Mouse (Mus musculus) embryonic facial prominence, embryonic 12.5 days (tissue): ENCODE measurements around the gene Slc17a6. TPM values are rescaled to one million over a fixed set of nuclear protein-coding genes. Genes with fewer than 3 reads are reported as not detected.

Experiments used
- ATAC-seq: fragments of 200-750 bp; cut with Nextera tagmentation; 2 replicates; pipeline ENCODE4 v1.8.0; 2017; ENCODE audit not compliant: insufficient number of reproducible peaks, insufficient read depth, low FRiP score, low TSS enrichment
- H3K27ac ChIP-seq: fragments of 300-500 bp; sonication (generic); 2 replicates; pipeline ENCODE4 v1.5.1; 2016; ENCODE audit warnings: mild to moderate bottlenecking
- H3K27me3 ChIP-seq: fragments of 300-500 bp; sonication (generic); 2 replicates; pipeline ENCODE4 v1.6.1; 2016; ENCODE audit warnings: mild to moderate bottlenecking, moderate library complexity
- H3K36me3 ChIP-seq: fragments of 300-500 bp; sonication (generic); 2 replicates; pipeline ENCODE4 v1.6.1; 2016; ENCODE audit warnings: mild to moderate bottlenecking
- H3K4me1 ChIP-seq: fragments of 300-500 bp; sonication (generic); 2 replicates; pipeline ENCODE4 v1.6.1; 2016
- H3K4me2 ChIP-seq: fragments of 300-500 bp; sonication (generic); replicated peaks from 2 replicates; pipeline ENCODE4 v1.6.1; 2016; ENCODE audit warnings: mild to moderate bottlenecking, moderate library complexity
- H3K4me3 ChIP-seq: fragments of 300-500 bp; sonication (generic); 2 replicates; pipeline ENCODE4 v1.5.1; 2016; ENCODE audit warnings: mild to moderate bottlenecking
- H3K9ac ChIP-seq: fragments of 300-500 bp; sonication (generic); 2 replicates; pipeline ENCODE4 v1.6.1; 2016; ENCODE audit warnings: mild to moderate bottlenecking, moderate library complexity
- H3K9me3 ChIP-seq: fragments of 300-500 bp; sonication (generic); 2 replicates; pipeline ENCODE4 v1.6.1; 2016; ENCODE audit warnings: mild to moderate bottlenecking, moderate library complexity
- WGBS: fragments of 180-500 bp; shearing (Covaris S2); methylation state at CpG from one replicate; pipeline ENCODE4 v1.1.7; 2016; 5-methylcytosine and 5-hydroxymethylcytosine counted together
- polyA plus RNA-seq: library from polyadenylated mRNA; unstranded; fragments of >200 nt; fragmentation: Nextera tagmentation; extraction: Ambion mirVana; gene quantifications from 2 replicates; pipeline ENCODE4 v1.2.1, GENCODE M21; 2016

Slc17a6 gene
- polyA plus RNA-seq, 1 experiment from 2014 or later, result 4.6 TPM

GRCm38 (mm10) chr7:51626451-51627000 is 4.7 kb downstream of the Slc17a6 start:
- whole genome bisulfite sequencing, result 2% methylated on average over 16 of the region's 16 CpGs
- Histone ChIP-seq H3K4me3 (no peak overlapping the region), H3K9ac (no peak overlapping the region), H3K9me3 (no peaks in the 10 kb centered on the region), H3K36me3 (no peaks in the 10 kb centered on the region), H3K4me1 (no peaks in the 10 kb centered on the region), H3K27ac (no peak overlapping the region), H3K27me3 (peaks cover 66% of the 10 kb centered on the region), H3K4me2 (no peak overlapping the region)
- ATAC-seq, result no peak

GRCm38 (mm10) chr7:51627001-51627631 is 5.3 kb downstream of the Slc17a6 start:
- Histone ChIP-seq H3K9me3 (no peaks in the 10 kb centered on the region), H3K27me3 (peaks cover 62% of the 10 kb centered on the region), H3K36me3 (no peaks in the 10 kb centered on the region), H3K4me3 (no peak overlapping the region), H3K4me1 (no peaks in the 10 kb centered on the region), H3K27ac (no peak overlapping the region), H3K9ac (no peak overlapping the region), H3K4me2 (no peak overlapping the region)
- ATAC-seq, result peak; percentile 83
- under 1% methylated on average over 26 of the region's 26 CpGs for WGBS

GRCm38 (mm10) chr7:51627666-51628065 is 5.9 kb downstream of the Slc17a6 start:
- no peak for ATAC-seq
- H3K27ac ChIP-seq, result no peak overlapping the region
- no peak overlapping the region for H3K9ac ChIP-seq
- no peak overlapping the region for H3K4me3 ChIP-seq
- H3K36me3 ChIP-seq, result no peaks in the 10 kb centered on the region
- H3K27me3 ChIP-seq, result peaks cover 57% of the 10 kb centered on the region
- no peak overlapping the region for H3K4me2 ChIP-seq
- no peaks in the 10 kb centered on the region for H3K9me3 ChIP-seq
- H3K4me1 ChIP-seq, result no peaks in the 10 kb centered on the region
- 0% methylated on average over 9 of the region's 9 CpGs for WGBS

DNA sequence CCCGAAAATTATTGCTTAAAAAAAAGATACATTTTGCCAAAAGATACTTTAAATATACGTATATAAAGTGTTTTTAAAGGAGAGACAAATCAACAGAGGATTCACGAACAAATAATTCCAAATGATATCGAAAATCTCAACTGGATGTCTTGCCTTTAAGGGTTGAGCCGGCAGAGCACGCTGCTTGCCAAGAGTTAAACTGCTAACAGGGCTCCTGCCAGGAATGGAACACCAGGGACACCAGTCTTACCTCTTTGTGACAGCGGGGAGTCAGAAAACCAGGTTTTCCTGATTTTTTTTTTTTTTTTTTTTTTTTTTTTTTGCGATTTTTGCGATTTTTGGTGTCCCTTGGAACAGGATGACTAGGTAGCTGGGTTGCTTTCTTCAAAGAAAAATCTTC is 6.5 kb downstream of the Slc17a6 start:
- H3K4me1 ChIP-seq, result no peaks in the 10 kb centered on the region
- H3K9me3 ChIP-seq, result no peaks in the 10 kb centered on the region
- no peak for ATAC-seq
- H3K9ac ChIP-seq, result no peak overlapping the region
- no peaks in the 10 kb centered on the region for H3K36me3 ChIP-seq
- H3K27ac ChIP-seq, result no peak overlapping the region
- H3K27me3 ChIP-seq, result peaks cover 54% of the 10 kb centered on the region
- no peak overlapping the region for H3K4me3 ChIP-seq
- H3K4me2 ChIP-seq, result no peak overlapping the region
- WGBS, result under 1% methylated on average over 9 of the region's 9 CpGs

GRCm38 (mm10) chr7:51629206-51629605 is 7.4 kb downstream of the Slc17a6 start:
- no peak overlapping the region for H3K4me3 ChIP-seq
- no peaks in the 10 kb centered on the region for H3K9me3 ChIP-seq
- no peak for ATAC-seq
- H3K9ac ChIP-seq, result no peak overlapping the region
- H3K27me3 ChIP-seq, result peaks cover 46% of the 10 kb centered on the region
- no peaks in the 10 kb centered on the region for H3K36me3 ChIP-seq
- no peaks in the 10 kb centered on the region for H3K4me1 ChIP-seq
- no peak overlapping the region for H3K27ac ChIP-seq
- no peak overlapping the region for H3K4me2 ChIP-seq
- WGBS, result 3% methylated on average over 3 of the region's 3 CpGs

DNA sequence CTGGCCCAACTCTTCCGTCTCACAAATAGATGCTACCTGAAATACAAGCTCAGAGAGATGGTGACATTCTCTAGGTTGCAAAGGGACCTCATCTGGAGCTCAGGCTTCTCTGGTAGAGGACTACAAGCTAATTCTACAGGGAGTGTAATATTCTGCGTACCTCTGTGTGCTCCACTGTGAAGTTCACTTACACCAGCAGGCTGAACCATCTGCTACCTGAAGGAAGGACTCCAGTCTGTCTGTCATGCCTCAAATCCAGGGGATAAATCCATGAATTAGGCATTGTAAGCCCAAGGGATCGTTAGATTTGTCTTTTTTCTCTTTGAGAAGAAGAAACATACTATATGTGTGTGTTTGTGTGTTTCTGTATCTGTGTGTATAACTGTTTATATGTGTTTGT is 9.4 kb downstream of the Slc17a6 start:
- Histone ChIP-seq H3K9me3 (no peaks in the 10 kb centered on the region), H3K4me1 (no peaks in the 10 kb centered on the region), H3K27me3 (peaks cover 29% of the 10 kb centered on the region), H3K36me3 (no peaks in the 10 kb centered on the region), H3K4me3 (no peak overlapping the region), H3K9ac (no peak overlapping the region), H3K27ac (no peak overlapping the region), H3K4me2 (no peak overlapping the region)
- ATAC-seq, result no peak
- 72% methylated on average over 3 of the region's 3 CpGs for WGBS

GRCm38 (mm10) chr7:51632543-51633229 is 10.9 kb downstream of the Slc17a6 start:
- H3K36me3 ChIP-seq, result no peaks in the 10 kb centered on the region
- no peak overlapping the region for H3K9ac ChIP-seq
- no peak for ATAC-seq
- WGBS, result 6% methylated on average over 9 of the region's 9 CpGs
- H3K4me2 ChIP-seq, result 0 out of 2 replicates have a peak overlapping the region, but pooled peaks have one; percentile 15
- H3K27ac ChIP-seq, result no peak overlapping the region
- no peaks in the 10 kb centered on the region for H3K9me3 ChIP-seq
- H3K27me3 ChIP-seq, result peaks cover 16% of the 10 kb centered on the region
- H3K4me3 ChIP-seq, result no peak overlapping the region
- H3K4me1 ChIP-seq, result no peaks in the 10 kb centered on the region

DNA sequence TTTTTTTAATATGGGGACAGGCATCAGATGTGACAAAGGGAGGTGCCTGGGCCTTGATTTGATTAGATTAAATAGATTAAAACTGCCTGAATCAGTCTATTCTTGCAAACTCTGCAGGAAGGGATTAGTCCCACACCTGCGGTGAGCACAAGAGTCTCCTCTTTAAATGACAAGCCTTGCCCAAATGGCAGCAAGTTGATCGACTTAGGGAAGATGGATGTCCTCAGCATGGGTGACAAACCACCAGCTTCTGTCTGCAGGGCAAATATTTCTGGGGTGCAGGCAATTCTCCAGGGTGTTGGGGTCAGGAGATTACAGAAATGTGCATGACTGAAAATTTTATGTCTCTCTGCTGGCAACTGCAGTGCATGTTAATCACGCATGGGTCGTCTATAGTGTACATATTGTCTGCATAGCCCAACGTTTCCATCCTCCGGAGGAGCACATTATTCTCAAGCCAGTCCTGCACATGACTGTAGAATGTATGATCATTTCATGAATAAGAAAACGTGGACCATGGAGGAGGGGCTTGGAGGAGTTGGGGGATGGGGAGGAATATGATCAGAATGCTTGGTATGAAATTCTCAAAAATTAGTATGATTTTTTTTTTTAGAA is 11.5 kb downstream of the Slc17a6 start:
- Histone ChIP-seq H3K4me1 (no peaks in the 10 kb centered on the region), H3K27me3 (peaks cover 12% of the 10 kb centered on the region), H3K4me3 (no peak overlapping the region), H3K9me3 (no peaks in the 10 kb centered on the region), H3K4me2 (no peak overlapping the region), H3K36me3 (no peaks in the 10 kb centered on the region), H3K9ac (no peak overlapping the region), H3K27ac (no peak overlapping the region)
- 7% methylated on average over 7 of the region's 7 CpGs for WGBS
- ATAC-seq, result 0 out of 2 replicates have a peak, but pooled peaks have one; percentile 64

- Histone ChIP-seq H3K4me2 (no peak overlapping the region), H3K27me3 (no peaks in the 10 kb centered on the region), H3K27ac (no peak overlapping the region), H3K36me3 (no peaks in the 10 kb centered on the region), H3K9me3 (no peaks in the 10 kb centered on the region), H3K4me1 (no peaks in the 10 kb centered on the region), H3K4me3 (no peak overlapping the region), H3K9ac (no peak overlapping the region)
- ATAC-seq, result no peak
- WGBS, result 84% methylated on average over 3 of the region's 3 CpGs
Observed at GRCm38 (mm10) chr7:51657152-51657551, 35.3 kb downstream of the Slc17a6 start.

DNA sequence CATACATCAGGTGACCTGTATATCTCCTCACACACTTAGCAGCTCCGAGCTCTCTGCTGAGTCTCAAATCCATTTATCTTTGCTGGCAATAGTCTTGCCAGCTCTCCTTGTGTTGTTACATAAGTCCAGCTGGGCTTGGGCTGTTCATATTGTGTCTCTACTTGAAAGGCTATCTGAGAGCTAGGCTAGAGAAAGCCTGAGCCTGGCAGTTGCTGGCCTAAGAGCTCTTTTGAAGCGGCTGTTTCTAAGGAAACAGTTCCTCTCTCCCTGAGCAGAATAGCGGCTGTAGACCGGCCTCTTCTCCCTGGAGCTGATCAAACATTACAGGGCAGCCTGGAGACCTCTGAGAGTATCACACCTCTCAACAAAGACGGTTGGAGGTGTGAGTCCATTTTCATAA is 40.6 kb downstream of the Slc17a6 start:
- H3K4me1 ChIP-seq, result no peaks in the 10 kb centered on the region
- no peaks in the 10 kb centered on the region for H3K9me3 ChIP-seq
- H3K36me3 ChIP-seq, result no peaks in the 10 kb centered on the region
- H3K4me3 ChIP-seq, result no peak overlapping the region
- H3K27ac ChIP-seq, result no peak overlapping the region
- H3K4me2 ChIP-seq, result no peak overlapping the region
- no peak overlapping the region for H3K9ac ChIP-seq
- H3K27me3 ChIP-seq, result no peaks in the 10 kb centered on the region
- ATAC-seq, result no peak
- WGBS, result 58% methylated on average over 5 of the region's 5 CpGs

GRCm38 (mm10) chr7:51693539-51694217 is 71.9 kb downstream of the Slc17a6 start:
- no peak overlapping the region for H3K9ac ChIP-seq
- no peak for ATAC-seq

More at GRCm38 (mm10) chr7:51693539-51694217, 71.9 kb downstream of the Slc17a6 start:
- Histone ChIP-seq H3K27me3 (no peaks in the 10 kb centered on the region), H3K4me3 (no peak overlapping the region), H3K4me2 (no peak overlapping the region), H3K36me3 (no peaks in the 10 kb centered on the region), H3K9me3 (no peaks in the 10 kb centered on the region), H3K4me1 (no peaks in the 10 kb centered on the region), H3K27ac (no peak overlapping the region)
- 90% methylated on average over 8 of the region's 8 CpGs for WGBS
